Mouse (Mus musculus) layer of hippocampus, postnatal 36 days (tissue): ENCODE measurements around the gene Txnrd2. TPM values are rescaled to one million over a fixed set of nuclear protein-coding genes. Genes with fewer than 3 reads are reported as not detected.

Source experiments
- DNase-seq, 2 experiments: peaks; one replicate each; pipeline ENCODE4 v3.0.0; 2022
- total RNA-seq, 2 experiments: library from RNA; stranded (reverse); gene quantifications; 2 replicates each; pipeline ENCODE4 v1.2.3; 2021

The Txnrd2 gene
- total RNA-seq, 2 experiments from 2014 or later = 19.6 to 21.7 TPM

DNA sequence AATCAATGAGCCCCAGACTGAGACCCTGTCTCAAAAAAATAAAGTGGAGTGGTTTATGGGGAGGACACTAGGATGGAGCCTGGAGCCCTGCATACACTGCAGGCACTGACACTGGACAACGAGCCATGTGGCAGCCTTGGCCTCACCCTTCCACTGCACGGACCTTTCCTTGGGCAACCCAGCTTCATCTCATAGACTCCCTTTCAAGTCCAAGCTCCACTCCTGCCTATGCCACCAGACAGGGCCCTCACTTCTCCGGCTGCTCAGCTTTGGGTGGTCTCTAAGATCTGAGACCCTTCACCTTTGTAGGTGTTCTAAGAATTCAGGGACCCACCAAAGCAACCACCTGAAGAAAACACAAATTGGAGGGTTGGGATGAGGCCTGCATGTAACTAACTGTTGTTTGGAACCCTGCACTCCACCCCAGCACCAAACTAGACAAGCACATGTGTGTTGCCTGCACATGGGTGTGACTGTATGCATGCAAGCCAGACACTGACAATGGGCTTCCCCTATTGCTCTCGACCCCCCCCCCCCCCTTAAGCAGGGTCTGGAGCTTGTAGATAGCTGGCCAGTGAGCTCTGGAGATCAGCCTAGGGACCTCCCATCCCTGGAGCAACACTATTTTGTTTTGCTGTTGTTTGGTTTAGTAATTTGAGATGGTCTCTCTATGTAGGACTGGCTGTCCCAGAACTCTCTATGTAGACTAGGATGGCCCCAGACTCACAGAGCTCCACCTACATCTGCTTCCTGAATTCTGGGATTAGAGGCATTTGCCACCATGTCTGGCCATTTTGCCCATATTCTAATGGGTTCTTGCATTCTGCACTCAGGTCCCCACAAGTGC, 7.2 kb upstream of the Txnrd2 start:
- DNase-seq = no peak

DNA sequence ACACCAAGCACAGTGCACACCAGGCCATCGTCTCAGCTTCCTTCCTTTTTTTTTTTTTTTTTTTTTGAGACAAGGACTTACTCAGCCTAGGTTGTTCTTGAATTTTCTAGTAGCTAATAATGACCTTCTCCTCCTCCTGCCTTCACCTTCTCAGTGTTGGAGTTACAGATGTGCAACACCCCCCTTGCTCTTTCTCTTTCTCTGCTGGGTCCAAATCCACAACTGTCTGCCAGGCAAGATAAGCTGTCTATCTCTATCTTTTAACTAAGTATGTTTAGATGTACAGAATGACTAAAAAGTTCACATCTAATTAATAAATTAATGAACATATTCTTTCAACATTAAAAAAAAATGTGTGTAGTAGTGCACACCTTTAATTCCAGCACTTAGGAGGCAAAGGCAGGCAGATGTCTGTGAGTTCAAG, 6.6 kb upstream of the Txnrd2 start:
- DNase-seq = no peak

DNA sequence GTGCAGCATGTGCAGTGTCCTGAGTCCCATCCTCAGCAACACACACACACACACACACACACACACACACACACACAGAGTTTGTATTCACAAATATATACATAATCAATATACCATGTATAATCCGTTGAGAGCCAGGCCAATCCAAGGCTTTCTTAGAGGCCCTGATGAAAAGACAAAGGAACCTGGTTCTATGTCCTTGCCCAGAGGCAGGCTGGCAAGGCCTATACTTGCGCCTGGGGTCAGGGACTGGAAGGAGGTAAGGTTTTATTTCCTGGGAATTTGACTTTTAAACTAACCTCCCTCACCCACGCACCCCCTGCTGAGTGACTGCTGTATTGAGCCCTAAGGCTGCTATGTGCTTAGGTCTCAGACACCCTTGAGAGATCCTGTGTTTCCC, 5.6 kb upstream of the Txnrd2 start:
- no peak for DNase-seq

DNA sequence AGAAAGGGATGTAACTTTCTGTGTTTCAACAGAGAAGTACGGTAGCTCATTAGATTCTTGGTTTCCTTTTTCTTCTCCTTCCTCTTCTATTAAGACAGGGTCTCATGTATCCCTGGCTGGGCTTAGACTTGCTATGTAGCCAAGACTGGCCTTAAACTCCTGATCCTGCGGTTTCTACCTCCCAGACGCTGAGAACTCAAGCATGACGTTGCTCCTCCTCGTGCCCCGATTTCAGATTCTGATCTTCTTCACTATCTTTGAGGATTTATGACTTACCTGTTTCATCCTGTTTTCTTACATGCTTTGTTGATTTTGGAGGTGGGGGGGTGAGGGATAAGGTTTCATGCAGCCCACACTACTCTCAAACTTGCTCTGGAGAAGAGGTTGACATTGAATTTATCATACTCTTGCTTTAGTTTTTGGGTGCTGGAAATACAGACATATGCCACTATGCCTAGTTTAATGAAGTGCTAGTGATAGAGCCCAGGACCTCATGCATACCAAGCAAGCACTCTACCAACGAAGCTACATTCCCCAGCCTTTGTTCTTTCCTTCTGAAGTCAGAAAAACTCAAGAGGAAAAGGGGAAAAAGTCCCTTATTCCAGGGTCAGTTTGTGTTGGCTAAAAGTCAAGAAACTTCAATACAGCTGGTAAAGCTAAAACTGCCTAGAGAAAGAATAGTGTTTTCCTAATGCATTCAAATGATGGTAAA, 2.8 kb upstream of the Txnrd2 start:
- DNase-seq = no peak

DNA sequence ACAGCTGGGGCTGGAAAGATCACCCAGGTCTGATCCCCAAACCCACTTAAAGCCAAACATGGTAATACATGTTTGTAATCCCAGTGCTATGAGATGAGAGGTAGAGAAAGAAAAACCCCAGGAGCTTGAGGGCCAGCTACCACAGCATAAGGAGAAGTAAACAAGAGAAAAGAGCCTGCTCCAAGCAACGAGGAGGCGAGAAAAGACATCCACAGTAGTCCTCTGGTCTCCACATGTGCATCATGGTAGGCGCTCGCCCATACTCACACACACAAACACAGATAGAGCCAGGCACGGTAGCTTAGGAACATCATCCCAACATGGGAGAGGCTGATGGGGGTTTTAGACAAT, 2.3 kb upstream of the Txnrd2 start:
- no peak for DNase-seq

DNA sequence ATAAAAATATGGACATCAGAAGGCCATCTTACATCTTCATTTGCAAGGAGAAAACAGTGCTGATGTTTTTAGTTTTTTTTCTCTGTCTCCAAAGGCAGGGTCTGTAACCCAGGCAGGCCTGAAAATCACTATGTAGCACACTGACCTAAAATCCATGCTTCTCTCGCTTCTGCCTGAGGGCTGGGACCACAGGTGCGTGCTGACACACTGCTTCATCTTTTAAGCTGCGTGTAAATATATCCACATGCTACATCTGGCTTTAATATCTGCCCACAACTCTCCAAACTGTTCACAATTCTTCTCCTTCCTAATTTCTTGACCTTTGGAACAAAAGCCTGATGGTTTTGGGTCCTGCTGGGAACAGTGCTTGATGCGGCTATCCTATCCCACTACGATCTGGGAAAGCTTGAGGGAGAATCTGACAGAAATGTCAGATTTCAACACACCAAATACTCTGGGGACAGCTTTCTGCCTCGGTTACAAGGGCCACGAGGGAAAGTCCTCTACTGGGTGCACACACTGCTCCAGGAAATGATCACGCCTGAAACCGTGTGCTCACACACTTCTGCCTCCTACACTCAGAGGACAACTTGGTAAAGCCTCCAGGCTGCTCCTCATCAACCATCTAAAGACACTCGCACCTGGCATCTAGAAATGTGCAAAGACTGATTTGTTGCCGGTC, 1.7 kb upstream of the Txnrd2 start:
- no peak for DNase-seq

DNA sequence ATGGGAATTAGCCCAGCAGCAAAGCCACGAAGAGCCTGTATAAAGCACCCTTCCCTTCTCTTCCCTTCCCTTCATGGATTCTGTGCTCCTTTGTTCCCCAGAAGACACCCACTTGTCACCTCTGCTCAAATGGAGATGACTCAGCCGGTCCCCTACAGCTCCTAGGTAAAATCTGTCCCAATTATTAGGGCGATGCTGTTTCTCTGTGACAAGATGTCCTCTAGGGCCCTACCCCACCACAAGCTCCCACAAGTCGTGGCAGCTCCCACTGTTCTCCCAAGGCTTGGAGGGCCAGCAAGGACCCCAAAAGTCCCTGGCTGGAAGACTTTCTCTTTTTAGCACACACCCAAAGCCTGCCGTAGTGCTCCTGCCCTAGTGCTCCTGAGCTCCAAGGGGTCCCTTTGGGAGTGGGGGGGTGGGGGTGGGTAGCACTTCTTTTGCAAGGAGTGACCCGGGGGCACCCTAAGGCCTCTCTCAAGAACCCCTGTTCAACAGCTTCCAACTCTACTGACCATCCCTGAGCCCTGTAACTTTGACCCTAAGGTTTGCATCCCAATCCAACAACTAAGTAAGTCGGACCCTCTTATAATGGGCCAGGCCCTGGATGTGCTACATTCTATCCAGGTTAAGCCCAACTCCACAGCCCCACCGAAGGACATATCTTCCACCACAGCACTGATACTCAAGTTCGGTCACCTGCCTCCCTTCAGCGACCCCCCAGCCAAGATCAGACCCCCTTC, 539 bp upstream of the Txnrd2 start:
- DNase-seq = peak in 1 of 2 experiments; percentile 16

DNA sequence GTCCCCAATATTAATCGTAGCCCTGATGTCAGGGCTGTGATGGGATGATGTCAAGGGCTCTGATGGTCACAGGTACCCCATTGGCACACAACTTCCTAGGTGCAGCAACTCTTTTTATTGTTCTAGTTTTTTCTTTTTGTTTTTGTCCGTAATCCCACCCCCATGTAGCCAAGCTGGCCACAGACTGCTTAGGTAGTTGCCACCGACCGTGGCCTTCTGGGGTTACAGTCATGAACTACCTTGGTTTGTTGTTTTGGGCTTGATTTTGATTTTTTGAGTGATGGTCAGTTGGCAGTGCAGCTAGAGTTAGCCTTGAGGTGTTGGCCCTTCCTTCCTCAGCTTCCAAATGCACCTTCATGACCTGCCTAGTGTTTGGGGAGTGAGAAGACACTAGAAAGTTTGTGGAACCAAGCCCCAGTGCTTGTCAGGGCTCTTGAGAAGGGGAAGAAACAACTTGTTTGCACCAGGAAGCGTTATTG, 657 bp downstream of the Txnrd2 start, which contains the start of gene Comt:
Gene Comt, minus strand, starts transcription at position 51 of the 479 bp plus-strand sequence.
- no peak for DNase-seq

DNA sequence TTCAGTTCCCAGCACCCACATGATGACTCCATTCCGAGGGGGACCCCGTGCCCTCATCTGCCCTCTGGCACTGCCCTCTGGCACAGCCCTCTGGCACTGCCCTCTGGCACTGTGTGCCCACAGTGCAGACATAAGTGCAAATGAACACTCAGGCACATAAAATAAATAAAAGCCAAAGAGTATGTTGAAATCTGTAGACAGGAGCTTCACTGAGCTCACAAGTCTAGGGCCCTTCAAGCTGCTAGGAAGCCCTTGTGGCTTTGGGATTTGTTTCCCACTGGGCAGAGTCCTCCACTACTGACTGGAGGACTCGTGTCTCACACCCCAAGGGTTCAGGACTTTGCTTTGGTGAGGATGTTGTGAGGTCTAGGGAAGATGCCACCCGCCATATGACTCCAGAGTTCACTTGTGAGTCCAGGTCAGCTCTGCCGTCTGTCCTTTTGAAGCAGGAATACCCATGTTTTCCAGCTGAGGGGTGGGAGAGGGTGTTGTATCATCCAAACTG, 1.9 kb downstream of the Txnrd2 start:
- no peak for DNase-seq

DNA sequence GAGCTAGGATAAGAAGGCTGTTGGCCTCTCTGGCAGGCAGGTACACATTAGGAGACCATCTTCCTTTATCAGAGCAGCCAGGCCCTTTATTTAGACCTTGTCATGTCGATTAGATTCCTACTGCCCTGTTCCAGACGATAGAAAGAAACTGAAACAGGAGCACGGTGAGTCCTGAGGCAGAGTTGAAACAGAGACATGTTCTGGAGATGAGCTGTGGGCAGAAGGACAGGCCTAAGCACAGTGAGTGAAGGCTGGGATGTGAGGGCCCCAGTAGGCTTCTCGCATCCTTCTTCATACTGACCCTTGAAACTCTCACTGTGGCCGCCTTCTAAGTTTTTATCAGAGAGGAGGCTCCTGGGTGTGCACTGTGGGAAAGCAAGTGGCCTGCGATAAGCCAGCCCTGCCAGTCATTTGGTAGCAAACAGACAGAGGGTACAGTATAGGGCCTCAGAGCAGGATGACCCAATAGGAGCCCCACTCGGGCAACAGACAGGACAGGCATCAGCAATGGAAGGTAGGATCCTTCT, 2.4 kb downstream of the Txnrd2 start:
- no peak for DNase-seq

DNA sequence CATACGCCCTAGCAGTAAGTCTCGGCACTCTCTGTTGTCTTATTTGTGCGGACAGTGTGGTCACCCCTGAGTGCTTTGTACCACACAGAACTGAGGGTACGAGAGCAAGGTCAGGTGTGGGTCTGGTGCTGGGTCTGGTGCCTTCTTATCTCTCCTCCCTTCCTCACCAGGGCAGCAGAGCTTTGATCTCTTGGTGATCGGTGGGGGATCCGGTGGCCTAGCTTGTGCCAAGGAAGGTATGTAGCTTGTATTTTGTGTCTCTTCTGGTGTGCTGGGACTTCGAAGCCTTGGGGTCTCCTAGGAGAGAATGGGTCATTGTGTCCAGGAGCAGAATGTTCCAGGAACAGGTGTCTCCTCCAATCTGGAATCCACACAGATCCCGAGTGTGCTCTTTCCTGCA, 3.5 kb downstream of the Txnrd2 start:
- DNase-seq = no peak

DNA sequence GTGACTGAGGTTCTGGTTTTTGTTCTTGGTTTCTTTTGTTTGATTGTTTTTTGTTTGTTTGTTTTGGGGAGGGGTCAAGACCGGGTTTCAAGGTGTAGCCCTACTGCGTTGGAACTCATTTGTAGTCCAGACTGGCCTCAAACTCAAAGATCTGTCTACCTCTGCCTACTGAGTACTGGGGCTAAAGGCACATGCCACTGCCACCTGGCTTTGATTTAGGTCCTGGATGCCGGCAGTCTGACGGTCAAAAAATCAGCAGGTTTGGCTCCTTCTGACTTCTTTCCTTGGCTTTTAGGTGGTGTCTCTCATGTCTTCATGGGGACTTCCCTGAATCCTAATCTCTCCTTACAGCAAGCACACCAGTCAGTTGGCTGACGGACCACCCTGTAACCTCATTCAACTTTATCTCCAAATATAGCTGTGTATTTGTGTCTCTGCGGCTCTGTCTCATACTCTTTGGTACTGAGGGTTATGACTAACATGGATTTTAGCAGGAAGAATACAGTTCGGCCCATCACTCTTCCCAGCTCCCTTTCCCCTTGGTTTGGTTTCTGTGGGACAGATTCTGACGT, 4.5 kb downstream of the Txnrd2 start:
- DNase-seq = no peak

DNA sequence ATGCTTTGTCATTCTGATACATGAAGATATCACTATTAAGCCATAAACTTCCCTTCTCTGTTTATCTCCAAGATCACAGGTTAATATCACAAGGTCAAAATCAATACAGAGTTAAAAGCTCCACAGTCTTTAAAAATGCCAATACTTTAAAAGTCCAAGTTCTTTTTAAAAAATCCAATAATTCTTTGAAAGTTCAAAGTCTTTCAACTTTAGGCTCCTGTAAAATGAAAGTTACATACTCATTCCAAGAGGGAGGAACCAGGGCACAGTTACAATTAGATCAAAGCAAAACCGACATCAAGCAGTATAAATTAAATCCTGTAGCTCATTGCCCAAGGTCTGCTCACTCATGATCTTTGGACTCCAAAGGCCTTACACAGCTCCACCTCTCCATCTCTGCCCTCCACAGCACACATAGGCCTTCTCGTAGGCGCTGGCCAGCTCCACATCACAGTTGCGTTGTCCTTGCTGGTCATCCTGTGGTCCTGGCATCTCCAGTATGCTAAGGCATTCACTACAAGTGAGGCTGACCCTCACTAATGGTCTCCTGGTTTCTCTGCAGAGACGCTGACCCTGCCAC, 7.2 kb downstream of the Txnrd2 start:
- DNase-seq = no peak

DNA sequence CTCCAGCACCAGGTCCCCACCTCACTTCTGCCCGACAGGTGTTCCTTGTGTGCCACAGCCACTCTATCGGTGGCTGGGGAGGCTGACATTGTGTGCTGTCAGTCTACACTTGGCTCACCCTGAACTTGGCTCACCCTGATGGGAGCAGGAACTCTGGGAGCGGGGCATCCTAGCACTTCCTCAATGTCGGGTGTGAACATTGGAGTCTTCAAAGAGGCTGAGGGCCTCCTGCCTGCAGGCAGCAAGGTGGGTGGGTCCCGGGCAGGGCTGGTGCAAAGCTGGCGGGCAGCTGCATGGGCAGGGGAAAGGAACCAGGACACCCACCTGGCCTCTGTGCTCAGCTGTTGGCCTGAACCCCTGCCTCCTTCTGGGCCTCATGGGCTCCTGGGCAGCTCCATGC, 9.9 kb downstream of the Txnrd2 start:
- DNase-seq = no peak

DNA sequence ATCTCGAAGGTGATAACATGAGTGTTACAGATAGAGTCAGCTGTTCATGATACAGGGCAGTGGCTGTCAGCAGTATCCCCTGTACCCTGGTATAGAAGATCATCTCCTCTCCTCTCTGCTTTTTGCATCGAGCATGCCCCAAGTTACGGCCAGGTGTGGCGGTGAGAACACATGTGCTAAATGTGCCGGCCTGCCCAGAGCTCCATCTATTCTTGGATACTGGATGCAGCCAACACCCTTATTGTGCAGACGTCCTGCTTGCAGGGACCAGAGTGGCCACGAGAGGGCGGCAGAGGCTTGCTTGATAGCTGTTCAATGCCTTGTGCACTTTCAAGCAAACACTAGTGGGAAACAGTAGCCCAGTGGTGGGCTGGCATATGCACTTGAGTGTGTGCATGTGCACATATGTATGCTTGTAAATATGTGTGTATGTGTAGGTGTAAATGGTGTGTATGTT, 17.2 kb downstream of the Txnrd2 start:
- peak; percentile 94 to 97 for DNase-seq

DNA sequence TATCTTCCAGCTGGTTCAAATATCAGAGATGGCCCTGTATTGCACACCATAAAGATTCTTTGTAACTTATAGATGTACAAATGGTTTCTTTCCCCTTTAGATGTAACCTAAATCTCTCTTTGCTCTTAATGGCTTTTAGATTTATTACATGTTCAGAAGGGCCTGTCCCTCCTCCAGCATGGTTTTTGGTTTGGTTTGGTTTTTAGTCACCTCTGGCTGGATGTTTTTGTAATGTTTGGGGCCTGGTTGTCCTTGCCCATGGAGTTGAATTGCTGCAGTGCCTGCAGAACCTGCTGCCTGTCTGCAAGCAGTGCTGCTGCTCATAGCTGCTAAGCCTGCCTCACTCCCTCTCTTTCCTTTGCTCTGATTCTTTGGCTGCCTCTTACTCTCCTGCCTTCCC, 21.1 kb downstream of the Txnrd2 start:
- no peak for DNase-seq

DNA sequence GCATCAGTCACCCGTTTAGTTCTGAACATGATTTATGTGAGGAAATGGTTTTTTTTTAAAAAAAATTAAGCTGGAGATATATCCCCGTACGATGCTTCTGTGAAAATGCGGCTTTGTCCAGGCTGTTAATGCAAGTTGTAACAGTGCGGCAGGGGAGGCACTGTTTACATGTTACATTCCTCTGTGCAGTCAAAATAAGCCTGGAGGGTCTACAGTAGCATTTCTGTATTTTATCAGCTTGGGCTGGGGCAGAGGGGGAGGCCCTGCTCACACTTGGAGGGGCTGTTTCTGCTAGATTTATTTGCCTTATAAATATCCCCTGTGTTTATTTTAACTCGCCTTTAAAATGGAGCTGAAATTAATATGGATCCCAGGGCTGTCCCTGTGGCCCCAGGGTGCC, 21.9 kb downstream of the Txnrd2 start:
- no peak for DNase-seq

DNA sequence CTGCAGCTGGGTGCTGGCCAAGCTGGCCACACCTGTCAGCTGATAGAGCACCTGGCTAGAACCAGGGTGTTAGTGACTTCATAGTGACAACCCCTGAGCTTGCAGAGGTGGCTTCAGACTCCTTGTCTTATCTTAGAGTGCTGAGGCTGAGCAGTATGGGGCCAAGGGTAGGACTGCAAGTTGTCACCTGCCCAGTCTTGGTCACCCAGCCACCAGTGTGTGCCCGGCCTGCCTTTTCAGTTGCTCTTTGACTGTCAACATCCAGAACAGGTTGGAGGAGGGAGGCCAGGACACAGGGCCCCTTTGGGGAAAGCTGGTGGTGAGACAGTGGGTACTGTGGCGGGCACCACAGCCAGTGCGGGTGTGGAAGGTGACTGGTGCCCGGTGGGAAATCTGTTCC, 22.8 kb downstream of the Txnrd2 start:
- no peak for DNase-seq

DNA sequence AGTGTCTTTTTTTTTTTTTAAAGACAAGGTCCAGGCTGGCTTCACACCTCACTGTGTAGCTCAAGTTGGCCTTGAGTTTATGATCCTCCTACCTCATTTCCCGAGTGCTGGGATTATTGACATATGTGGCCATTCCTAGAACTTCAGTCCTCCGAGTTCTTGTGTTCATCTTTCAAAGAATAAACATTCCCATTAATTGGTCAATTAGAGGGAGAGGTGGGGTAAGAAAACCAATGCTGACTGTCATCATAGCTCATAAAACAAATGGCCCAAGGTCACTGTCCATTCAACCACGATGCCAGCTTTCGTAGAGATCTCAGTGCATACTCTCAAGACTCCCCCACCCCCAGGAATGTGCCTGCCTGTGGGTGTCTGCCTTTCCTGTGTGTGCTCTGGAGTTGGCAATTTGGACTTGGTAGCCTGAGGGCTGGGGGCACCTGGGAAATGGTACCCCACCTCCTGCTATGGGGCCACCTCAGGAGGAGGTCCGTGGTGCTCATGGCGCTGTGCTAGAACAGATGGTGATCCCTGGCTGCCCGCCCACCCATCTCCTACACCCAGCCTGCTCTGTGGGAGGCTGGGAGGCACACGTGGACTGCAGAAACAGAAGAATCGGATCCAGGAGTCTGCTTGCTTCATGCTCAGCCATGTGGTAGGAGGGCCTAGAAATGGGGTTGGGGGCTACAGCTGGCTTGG, 25.4 kb downstream of the Txnrd2 start:
- peak; percentile 70 to 71 for DNase-seq

DNA sequence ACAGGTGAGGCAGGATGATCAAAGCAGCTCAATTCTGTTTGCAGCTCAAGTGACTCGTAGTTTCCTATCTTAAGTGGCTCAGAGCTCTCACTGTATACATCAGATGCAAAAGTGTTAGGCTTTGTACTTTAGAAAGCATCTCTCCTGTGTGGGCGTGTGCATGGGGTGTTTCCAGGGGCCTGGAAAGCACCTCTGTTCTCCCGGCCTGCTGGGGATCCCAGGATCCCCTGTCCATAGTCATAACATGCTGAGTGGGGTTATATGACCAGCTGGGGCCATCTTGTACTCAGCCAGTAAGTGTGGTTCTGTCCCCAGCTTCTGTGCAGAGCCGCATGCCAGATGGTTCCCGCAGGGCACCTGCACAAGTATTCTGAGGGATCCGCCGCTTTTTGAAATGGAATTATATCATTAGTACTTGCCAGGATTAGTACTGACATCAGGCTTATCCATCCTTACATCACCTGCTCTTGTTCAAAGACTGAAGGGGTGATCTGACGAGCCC, 26.2 kb downstream of the Txnrd2 start:
- peak; percentile 47 to 61 for DNase-seq
